Mouse (Mus musculus) G1E-ER4 (cell line): Measurements from ENCODE around the gene Adarb1. TPM values are rescaled to one million over a fixed set of nuclear protein-coding genes. Genes with fewer than 3 reads are reported as not detected.

Experiments
- GATA1 ChIP-seq: IDR thresholded peaks from one replicate; pipeline ENCODE4 v1.8.0; 2012; ENCODE audit warnings: low read length, inconsistent platforms
- polyA plus RNA-seq: library from polyadenylated mRNA; stranded (reverse); fragments of >175 nt; gene quantifications from 2 replicates; pipeline ENCODE4 v1.2.3, GENCODE M21; 2012

Adarb1 gene
- polyA plus RNA-seq, 1 experiment = not detected

- TF ChIP-seq GATA1 = no peak
Observed at GRCm38 (mm10) chr10:77408241-77408640, 9.8 kb downstream of the Adarb1 start.

- TF ChIP-seq GATA1 = no peak
Observed at GRCm38 (mm10) chr10:77406486-77406885, 11.6 kb downstream of the Adarb1 start.

DNA sequence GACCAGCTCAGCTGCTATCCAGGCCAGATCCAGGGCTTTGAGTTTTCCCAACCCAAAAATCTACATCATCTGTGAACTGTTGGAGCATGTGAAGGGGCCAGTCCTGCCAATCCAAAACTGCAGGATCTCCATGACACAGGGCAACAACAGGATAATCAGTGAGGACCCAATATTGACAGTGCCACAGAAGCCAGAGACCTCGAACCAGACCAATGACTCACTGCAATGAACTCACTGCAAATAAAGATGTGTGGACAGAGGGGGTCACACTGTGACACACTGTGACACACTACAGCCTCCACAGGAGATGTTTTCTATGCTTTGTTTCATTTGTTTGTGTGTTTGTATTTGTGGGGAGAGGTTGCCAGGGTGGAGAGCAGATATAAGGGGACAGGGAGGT lies 15.6 kb downstream of the Adarb1 start:
- TF ChIP-seq GATA1 = no peak

DNA sequence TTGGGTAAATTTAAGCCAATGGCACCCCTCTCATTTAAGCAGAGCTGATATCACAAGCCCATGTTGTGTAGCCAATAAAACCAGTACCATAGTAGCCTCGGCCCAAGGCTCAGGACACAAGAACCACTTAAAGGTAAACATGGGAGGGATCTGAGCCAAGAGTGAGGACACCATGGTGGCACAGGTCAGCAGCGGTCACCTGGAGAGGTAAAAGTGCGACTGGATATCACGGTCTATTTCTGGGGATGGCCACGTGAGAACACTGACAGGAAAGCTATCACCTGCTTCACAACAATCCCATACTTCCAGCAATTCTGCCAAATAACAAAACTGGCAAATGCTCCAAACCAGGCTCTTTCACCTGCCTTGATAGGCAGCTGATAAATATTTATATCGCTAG lies 17.0 kb downstream of the Adarb1 start:
- TF ChIP-seq GATA1 = no peak

DNA sequence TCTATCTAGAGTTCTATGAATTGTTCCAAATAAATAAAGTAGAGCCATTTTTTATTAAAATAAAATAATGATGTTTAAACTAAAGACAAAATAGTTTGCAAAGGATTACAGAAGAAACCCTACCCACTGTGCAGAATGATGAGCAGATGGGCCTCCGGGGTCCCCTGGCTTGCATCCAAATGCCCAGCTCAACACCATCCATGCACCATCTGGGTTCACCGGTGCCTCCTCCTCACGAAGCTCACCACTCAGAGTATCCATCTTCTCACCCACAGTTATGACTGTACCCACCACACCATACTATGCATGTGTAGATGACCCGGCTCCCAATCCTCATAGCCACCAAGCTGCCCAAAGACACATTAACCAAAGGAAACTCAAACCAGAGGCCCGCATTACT lies 18.1 kb downstream of the Adarb1 start:
- TF ChIP-seq GATA1 = no peak

DNA sequence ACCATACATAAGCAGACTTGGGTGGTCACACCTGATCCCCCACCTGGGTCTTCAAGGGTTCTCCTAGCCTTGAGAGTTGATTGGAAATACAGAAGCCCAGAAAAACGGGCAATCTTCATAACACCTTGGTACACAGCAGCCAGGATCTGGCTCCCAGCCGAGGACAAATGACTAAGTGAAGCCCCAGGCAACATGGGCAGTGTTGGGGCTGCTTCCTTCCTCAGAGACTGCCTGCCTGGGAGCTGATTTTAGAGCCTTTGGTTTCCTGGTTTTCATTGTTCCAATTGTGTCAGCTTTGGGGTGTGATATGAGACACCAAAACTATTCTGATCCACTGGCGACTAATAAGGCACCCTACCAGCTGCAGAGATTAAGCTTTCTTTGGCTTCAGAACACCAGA lies 20.0 kb downstream of the Adarb1 start:
- TF ChIP-seq GATA1 = no peak

GRCm38 (mm10) chr10:77397056-77397642 lies 20.9 kb downstream of the Adarb1 start:
- no peak for TF ChIP-seq GATA1

DNA sequence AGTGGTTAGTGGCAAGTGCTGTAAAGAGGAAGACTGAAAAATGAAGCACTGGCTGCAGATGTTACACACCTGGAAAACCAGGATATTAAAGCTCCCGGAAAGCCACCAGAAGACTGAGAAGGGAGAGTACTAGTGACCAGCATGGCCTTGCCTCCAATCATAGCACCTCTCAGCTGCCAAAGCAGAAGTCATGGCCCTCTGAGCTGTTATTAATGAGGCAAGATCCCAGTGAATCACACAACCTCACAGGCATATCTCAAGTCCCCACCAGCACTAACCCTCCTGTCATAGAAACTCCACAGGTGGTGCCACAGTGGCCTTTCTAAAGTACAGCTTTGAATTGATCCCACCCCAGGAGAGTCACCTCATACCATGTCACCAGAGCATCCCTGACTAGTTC lies 22.1 kb downstream of the Adarb1 start:
- TF ChIP-seq GATA1 = no peak

GRCm38 (mm10) chr10:77391072-77391471 lies 27.0 kb downstream of the Adarb1 start:
- no peak for TF ChIP-seq GATA1

GRCm38 (mm10) chr10:77387558-77387957 lies 30.5 kb downstream of the Adarb1 start:
- no peak for TF ChIP-seq GATA1

- no peak for TF ChIP-seq GATA1
Observed at GRCm38 (mm10) chr10:77385731-77386130, 32.3 kb downstream of the Adarb1 start.

DNA sequence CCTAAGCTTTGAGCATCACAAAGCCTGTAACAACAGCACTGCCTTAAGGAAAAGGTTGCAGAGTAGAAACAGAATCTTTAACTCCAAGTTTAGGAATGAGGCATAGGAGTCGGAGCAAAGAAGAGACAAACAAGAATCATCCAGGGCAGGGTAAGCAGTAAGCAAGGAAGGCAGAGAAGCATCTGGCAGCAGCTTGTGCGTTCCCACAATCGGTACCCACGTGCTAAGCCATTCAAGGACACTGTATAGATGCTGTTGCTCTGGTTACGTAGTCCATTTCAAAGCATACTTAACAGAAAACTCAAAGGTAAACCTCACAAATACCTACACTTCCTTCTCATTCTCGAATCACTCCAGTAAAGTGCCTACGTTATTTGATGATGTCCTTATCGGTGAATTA lies 35.0 kb downstream of the Adarb1 start:
- no peak for TF ChIP-seq GATA1

- no peak for TF ChIP-seq GATA1
Observed at GRCm38 (mm10) chr10:77381191-77381590, 36.9 kb downstream of the Adarb1 start.

DNA sequence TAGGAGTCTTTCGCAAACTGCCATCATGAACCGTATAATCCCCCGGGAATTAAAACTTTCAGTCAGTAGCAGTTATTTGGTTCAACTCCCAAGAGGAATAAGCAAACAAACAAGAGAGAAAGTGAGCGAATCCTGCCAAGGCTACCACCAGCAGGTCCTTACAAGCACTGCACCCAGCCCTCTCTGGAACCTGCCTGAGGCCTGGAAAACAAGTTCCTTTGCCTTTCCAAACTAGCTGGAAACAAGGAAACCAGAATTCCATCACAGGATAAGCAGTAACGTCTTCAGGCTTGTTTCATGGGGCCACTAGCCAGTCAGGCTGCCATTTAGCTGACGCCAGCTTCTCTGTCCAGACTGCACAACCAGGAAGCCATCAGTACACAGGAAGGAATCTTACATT lies 37.4 kb downstream of the Adarb1 start:
- TF ChIP-seq GATA1 = no peak

GRCm38 (mm10) chr10:77379199-77379598 lies 38.9 kb downstream of the Adarb1 start:
- TF ChIP-seq GATA1 = no peak

DNA sequence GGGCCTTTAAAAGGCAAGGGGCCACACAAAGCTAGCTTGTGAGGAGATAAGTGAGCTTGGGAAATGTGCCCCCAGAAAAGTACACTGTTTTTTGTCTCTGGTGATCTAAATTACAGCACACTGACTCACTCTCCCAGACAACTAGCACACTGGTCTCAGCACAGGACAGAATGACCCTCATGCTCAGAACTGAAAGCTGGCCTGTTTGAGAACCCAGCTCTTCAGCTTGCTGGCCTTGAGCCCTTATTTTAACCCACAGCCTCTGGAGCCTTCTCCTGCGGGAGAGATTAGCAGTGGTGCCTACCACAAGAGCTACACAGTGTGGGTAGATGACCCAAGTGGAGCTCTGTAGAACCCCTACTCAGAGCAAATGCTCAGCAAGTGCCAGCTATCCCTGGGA lies 42.0 kb downstream of the Adarb1 start:
- TF ChIP-seq GATA1 = no peak

GRCm38 (mm10) chr10:77374948-77375347 lies 43.1 kb downstream of the Adarb1 start:
- no peak for TF ChIP-seq GATA1

GRCm38 (mm10) chr10:77374407-77374806 lies 43.7 kb downstream of the Adarb1 start:
- no peak for TF ChIP-seq GATA1
